Mouse (Mus musculus): Measurements from ENCODE around the gene Lmx1a.

DNA sequence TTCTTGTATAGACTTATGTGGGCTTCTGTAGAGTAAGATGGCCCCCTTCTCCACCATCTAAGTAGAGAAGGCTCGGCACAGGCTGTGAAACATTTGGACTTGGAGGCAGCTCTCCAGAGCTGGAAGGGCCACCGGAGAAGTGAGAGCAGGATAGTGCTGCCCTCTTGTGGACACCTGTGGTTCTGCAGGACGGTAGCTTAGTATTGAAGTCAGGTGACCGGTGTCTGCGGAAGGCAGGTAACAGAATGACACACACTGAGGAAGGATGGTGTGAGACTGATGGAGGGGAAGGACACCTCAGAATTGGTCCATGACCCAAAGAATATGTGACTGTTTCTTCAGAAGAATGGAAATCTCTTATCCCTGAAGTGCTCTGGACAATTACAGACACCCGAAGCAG lies 19.2 kb upstream of the Lmx1a start:
- TF ChIP-seq GATA1 (IDR thresholded peaks at IDR 0.05; ENCODE audit: borderline replicate concordance, low read length) (no peak), FLI1 (IDR thresholded peaks at IDR 0.05; ENCODE audit: low read length) (no peak)

Data from megakaryocyte, embryonic 14.5 days (primary cell).